Mouse (Mus musculus): ENCODE measurements at regions not wholly inside any gene's neighbourhood (a gene's known extent, or its start where the extent isn't known, plus 50 kb on each side); places are given as distances from the start of the nearest gene placed in this dataset.

DNA sequence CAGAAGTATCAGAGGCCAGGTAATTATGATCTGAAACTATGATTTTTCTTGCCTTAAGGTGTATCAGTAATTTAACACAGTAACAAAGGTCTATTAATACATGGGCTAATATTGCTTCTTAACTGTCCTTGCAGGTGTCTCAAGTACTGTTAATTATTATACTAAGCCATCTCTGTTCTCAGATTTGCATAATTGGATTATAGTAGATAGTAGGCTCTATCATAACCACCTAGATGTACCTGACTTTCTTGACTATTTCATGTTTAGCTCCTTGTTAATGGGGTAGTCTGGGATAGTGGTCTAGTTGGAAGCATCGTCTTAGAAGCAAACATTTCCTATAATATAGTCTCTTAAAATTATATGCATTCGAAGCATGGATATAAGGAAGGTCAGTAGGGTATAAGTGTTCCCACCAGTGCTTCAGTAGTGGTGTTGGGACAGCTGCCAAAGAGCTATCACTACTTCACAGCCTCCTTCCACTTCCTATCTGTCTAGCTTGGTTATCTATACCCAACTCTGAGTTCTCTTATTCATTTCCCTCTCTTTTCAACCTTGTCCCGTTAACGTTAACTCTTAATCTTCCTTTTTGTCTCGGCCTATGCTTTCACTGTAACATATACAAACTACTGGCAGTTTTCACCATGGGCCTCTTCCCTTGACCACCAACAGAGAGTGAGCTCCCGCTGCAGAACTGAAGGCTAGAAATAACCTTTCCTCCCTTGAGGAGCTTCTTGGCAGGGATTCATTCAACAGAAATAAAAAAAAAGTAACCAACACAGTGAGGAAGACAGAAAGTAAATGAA, 630.9 kb upstream of the Lcorl start:
- peak; percentile 100 for ATAC-seq (replicated peaks; ENCODE audit: low FRiP score, low TSS enrichment, poor library complexity, severe bottlenecking)

DNA sequence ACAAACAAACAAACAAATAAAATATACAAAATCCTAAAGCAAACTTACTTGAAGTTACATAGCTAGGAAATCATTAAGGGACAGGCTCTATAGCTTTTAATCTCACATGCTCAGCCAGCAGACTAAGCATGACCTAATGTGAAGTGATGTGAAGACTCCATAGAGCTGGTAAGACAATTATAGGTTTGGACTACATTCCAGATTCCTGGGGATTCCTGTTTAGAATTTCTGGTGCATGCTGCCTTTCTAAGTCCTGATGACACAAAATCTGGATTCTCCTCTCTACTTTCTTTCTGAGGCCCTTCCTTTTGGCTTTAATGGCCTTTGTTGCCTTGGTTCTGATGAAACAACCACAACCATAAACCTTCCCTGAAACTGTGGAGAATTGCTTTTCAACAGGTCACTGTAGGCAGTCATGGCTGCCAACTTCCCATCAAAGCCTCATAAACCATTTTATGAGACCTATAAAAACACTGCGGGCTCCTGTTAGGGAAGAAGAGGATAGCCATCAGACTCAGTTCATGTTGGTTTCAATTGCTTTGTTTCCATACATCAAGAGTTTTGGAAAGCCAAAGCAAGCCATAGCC, 629.4 kb upstream of the Lcorl start:
- ATAC-seq (replicated peaks; ENCODE audit: low FRiP score, low TSS enrichment, poor library complexity, severe bottlenecking), result no peak

DNA sequence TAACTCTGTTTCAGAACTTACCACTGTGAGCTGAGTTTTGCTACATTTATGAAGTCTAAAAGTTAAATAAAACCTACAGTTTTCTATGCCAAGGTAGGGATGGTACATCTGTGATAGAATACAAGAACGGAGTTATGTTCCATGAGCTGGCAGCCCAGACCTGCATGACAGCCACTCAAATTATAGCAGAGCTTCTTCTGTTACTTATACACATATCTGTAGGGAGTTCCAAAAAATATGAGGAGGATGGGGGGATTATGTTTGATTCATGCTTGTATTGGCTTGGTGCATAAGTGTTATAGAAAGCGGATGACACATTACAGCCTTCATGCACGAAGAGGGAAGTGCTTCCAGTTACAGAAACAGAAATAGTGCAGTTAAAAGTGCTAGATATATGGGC, 598.9 kb upstream of the Lcorl start:
- ATAC-seq (replicated peaks; ENCODE audit: low FRiP score, low TSS enrichment, poor library complexity, severe bottlenecking), result no peak

DNA sequence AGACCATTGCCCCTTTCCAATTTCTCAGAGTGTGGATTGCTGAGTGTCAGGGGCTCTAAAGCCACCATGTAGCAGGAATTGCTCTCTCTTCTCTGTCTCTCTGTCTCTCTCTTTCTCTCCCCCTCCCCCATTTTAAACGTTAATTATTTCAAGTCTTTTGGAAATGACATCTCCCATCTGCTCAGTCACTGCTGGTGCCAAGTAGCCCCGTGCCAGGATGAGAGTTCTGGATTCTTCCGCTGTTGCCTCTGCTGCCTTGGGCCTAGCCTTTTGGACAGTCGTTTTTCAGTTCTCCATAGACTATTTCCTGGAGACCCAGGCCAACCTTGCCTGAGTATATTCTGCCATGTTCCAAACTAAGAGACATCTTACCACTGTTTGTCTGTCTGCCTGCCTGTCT, 590.9 kb upstream of the Lcorl start:
- ATAC-seq (replicated peaks; ENCODE audit: low FRiP score, low TSS enrichment, poor library complexity, severe bottlenecking), result no peak

- ATAC-seq (replicated peaks; ENCODE audit: low FRiP score, low TSS enrichment, poor library complexity, severe bottlenecking), result no peak
Measured at GRCm38 (mm10) chr5:46445844-46446243, 588.4 kb upstream of the Lcorl start.

DNA sequence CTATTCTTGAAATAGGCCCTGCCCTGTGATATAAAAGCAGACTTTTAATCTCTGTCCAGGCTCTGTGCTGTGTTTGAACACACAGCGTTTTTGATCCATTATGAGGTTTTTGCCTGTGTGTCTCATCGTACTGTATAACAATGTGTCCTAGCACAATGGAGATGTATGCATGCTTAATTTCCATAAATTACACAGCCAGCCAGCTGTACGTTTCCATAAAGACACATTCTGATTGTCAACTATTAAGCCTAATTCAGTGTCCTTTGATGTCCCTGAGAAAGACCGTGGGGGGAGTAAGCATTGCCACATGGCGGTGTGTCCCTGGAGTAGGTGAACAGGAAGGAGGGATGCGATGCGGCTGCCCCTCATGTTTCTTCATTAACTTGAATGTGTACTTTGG, 587.7 kb upstream of the Lcorl start:
- no peak for ATAC-seq (replicated peaks; ENCODE audit: low FRiP score, low TSS enrichment, poor library complexity, severe bottlenecking)

DNA sequence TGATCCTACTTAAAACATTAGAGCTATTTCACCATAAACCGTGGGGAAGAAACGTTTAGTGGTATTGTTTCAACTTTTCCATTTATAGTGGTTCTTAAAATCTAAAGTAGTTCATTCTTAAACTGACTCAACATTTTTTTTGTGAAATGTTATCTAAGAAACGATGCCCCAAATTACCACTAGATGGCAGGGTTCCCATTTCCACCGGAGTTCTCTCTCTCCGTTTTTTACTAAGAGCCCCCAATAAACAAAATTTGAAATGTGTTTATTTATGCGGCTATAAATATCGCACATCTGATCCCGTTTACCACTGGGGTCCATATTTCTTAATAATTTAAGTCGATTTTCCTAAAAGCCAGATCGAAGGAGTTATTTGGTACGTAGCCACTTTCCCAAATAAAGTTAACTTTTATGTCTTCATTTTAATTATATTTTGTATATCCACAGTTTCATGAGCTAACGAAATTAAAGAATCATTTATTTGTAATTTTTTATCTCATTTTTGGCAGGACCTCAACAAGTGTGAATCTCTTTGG, 586.5 kb upstream of the Lcorl start:
- ATAC-seq (replicated peaks; ENCODE audit: low FRiP score, low TSS enrichment, poor library complexity, severe bottlenecking), result peak; percentile 56; the same call in 1 of the 2 replicates

GRCm38 (mm10) chr5:46442600-46443248, 585.3 kb upstream of the Lcorl start:
- no peak for ATAC-seq (replicated peaks; ENCODE audit: low FRiP score, low TSS enrichment, poor library complexity, severe bottlenecking)

DNA sequence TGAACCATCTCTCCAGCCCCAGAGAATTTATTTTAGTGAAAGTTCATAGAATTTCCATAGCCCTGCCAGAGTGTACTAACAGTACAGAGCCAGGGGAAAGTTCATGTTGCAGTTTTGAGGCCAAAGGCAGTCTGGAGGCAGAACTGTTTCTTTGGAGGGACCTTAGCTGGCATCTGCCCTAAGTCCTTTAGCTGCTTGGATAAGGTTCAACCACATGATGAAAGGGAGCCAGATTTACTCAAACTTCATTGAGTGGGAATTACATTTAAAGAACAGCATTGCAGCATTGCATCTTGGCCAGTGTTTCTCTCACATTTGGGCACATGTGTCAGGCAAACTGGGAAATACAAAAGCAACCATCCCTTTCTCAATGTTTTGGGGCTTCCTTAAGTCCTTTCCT, 584.3 kb upstream of the Lcorl start:
- no peak for ATAC-seq (replicated peaks; ENCODE audit: low FRiP score, low TSS enrichment, poor library complexity, severe bottlenecking)

GRCm38 (mm10) chr5:46431644-46432367, 574.4 kb upstream of the Lcorl start:
- no peak for ATAC-seq (replicated peaks; ENCODE audit: low FRiP score, low TSS enrichment, poor library complexity, severe bottlenecking)

DNA sequence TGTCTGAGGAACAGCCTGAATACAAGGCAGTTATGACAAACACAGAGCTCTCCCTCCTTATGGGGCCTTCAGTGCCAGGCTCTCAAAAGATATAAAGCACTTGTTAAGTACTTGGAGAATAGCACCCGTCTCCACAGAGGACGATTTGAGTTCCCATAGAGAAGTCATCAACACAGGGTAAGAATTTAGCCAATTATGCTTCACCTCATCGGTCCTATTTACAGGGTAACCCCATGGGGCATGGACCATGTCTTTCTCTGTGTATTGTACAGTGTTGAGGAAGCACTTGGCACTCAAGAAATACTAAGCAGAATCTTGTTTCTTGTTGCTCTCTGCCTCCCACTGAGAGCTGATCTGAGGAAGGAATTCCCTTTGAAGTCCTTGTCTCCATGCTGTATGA, 565.3 kb upstream of the Lcorl start:
- no peak for ATAC-seq (replicated peaks; ENCODE audit: low FRiP score, low TSS enrichment, poor library complexity, severe bottlenecking)

DNA sequence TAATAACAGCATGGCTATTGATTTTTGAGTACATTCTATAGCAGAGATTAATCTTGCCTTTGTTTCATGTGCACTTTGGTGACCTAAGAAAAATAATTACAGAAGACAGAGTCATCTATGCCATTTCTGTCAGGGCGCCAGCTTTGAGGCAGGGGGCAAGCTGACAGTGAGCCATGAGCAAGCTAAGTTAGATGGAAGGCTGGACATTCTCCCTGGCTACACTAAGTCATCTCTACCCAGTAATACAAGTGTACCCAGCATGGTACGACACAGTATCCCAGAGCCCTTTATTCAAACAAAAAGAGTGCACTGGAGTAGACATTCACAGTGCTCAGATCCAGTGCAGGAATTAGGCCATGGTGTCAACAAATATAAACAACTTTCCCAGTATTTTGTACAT, 549.6 kb upstream of the Lcorl start:
- ATAC-seq (replicated peaks; ENCODE audit: low FRiP score, low TSS enrichment, poor library complexity, severe bottlenecking), result no peak

DNA sequence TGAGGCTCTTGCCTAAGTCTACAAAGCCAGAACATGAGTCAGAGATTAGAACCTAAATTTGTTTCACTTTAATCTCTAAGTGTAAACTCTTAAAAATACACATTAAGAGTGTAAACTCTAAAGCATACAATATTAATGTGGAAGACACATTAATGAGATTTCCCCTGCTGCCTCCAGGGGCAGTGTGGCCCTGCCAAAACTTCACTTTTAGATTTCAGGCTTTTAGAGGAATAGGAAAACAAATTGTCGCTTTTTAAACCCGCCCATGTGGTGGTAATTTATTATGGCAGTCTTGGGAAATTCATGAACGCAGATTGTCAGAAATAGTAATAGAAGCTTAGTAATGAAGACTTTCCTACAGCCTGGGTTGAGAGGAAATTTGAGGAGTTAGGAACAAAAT, 549.0 kb upstream of the Lcorl start:
- no peak for ATAC-seq (replicated peaks; ENCODE audit: low FRiP score, low TSS enrichment, poor library complexity, severe bottlenecking)

DNA sequence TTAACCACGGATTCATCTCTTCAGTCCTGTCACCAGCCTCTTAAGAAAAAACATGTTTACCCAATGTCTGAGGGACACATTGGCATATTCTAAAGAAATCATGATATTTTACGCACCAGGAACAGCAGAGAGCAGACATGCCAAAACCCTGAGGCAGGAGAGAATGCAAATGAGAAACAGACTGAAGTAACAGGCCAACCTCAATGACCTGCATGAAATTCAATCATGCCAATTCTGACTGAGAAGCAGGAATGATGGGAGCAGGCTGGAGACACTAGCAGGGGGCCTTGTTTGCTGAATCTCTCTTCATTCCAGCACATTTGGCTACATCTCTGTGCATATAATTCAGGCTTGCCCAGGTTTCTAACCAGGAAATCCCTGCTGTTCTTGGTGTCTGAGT, 529.2 kb upstream of the Lcorl start:
- ATAC-seq (replicated peaks; ENCODE audit: low FRiP score, low TSS enrichment, poor library complexity, severe bottlenecking), result no peak

DNA sequence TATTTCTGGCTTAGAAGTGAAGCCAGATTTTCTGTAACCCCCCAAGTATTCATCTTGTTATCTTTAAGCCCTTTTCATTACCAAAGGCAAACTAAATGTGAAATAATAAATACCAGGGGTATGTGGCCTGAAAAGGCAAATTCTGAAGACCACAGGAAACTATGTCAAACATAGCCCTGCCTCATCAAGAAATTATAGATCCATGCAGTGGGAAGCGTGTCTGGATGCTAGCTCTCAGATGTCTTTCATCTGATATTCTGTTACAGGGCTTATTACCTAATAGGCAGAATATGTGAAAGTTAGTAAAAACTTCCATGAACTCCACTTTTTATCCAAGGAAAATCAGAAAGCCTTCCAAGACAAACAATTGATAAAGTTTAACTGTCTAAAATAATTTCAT, 509.9 kb upstream of the Lcorl start:
- ATAC-seq (replicated peaks; ENCODE audit: low FRiP score, low TSS enrichment, poor library complexity, severe bottlenecking), result no peak

DNA sequence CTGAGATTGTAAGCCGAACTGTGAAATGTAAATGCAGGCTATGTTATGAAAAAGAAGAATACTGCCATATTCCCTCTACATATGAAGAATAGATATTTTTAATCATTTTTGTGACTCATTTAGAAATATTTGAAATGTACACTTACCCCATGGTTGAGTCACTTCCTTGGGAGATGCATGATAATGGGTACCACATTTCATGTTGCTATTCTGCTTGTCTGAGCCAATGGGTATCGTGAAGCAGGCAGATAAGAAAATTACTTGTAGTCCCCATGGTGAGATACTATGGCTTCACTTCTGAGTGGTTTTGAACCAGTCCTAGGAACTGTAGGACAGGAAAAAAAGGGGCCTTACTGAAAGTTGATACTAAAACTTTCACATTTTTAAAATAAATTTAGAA, 506.2 kb upstream of the Lcorl start:
- ATAC-seq (replicated peaks; ENCODE audit: low FRiP score, low TSS enrichment, poor library complexity, severe bottlenecking), result no peak

DNA sequence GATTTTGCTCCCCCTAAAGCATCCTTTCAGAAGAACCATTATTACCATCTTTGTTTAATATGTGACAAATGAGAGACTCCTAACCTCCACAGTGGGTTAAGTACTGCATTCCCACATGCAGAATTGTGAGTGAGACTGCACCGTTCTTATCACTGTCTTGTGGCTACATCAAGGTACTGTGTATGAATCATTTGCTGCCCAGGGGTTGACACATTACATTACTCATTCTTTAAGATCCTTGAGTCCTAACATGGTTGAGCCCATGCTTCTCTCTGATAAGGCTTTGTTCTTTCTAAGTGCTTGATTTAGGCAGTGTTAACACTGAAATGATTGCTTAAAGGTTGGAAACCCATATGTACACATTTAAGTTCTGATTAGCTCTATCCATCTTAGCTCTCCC, 504.2 kb upstream of the Lcorl start:
- ATAC-seq (replicated peaks; ENCODE audit: low FRiP score, low TSS enrichment, poor library complexity, severe bottlenecking), result no peak

- ATAC-seq (replicated peaks; ENCODE audit: low FRiP score, low TSS enrichment, poor library complexity, severe bottlenecking), result no peak
Measured at GRCm38 (mm10) chr5:46348448-46348847, 491.0 kb upstream of the Lcorl start.

DNA sequence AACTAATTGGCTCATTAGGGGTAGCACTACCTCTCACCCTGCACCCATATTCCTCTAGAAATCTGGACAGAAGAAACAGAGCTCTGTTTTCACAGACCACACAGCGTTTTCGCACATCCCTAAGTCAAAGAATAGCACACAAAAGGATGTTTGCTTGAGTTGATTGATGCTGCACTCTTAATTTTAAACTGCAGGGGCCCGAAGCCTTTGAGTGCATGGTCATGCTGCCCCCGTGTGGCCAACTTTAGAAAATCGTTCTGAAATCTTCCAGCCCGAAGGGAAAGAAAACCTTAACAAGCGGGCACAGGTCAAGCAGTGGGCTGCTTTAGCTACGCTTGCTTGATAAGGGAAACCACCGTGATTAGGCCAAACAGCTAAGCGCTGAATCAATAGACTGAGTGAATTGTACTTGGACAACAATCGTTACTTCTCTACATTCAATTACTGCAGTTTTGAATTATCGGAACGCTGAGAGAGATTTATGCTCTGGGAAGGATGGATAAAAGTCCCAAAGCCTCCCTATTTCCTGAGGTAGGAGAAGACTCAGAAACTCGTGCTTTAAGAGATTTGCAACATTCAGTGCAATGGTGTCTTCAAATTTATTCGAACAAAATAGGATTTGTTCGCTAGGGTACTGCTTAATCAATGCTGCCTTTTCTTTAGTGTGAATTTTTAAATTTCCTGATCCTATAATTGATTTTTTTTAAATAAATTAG, 490.1 kb upstream of the Lcorl start:
- peak; percentile 83 for ATAC-seq (replicated peaks; ENCODE audit: low FRiP score, low TSS enrichment, poor library complexity, severe bottlenecking)

Data from megakaryocyte-erythroid progenitor cell, adult 5-6 weeks (primary cell).